Mouse (Mus musculus) embryonic facial prominence, embryonic 15.5 days (tissue): ENCODE measurements at regions not wholly inside any gene's neighbourhood (a gene's known extent, or its start where the extent isn't known, plus 50 kb on each side); places are given as distances from the start of the nearest gene placed in this dataset.

Source experiments
- ATAC-seq: fragments of 200-750 bp; cut with Nextera tagmentation; 2 replicates; pipeline ENCODE4 v1.8.0; 2017; ENCODE audit warnings: low read depth, moderate TSS enrichment; ENCODE audit not compliant: insufficient number of reproducible peaks, low FRiP score, low TSS enrichment
- H3K27ac ChIP-seq: fragments of 300-500 bp; sonication (generic); replicated peaks from 2 replicates; pipeline ENCODE4 v1.5.1; 2015; ENCODE audit warnings: mild to moderate bottlenecking, inconsistent platforms
- H3K27me3 ChIP-seq: fragments of 300-500 bp; sonication (generic); 2 replicates; pipeline ENCODE4 v1.6.1; 2015; ENCODE audit warnings: inconsistent platforms
- H3K36me3 ChIP-seq: fragments of 300-500 bp; sonication (generic); 2 replicates; pipeline ENCODE4 v1.6.1; 2015; ENCODE audit warnings: mild to moderate bottlenecking, inconsistent platforms
- H3K4me1 ChIP-seq: fragments of 300-500 bp; sonication (generic); 2 replicates; pipeline ENCODE4 v1.6.1; 2015; ENCODE audit warnings: inconsistent platforms
- H3K4me2 ChIP-seq: fragments of 300-500 bp; sonication (generic); replicated peaks from 2 replicates; pipeline ENCODE4 v1.6.1; 2015; ENCODE audit warnings: mild to moderate bottlenecking, inconsistent platforms
- H3K4me3 ChIP-seq: fragments of 300-500 bp; sonication (generic); replicated peaks from 2 replicates; pipeline ENCODE4 v1.5.1; 2015; ENCODE audit warnings: mild to moderate bottlenecking, inconsistent platforms
- H3K9ac ChIP-seq: fragments of 300-500 bp; sonication (generic); 2 replicates; pipeline ENCODE4 v1.6.1; 2015; ENCODE audit warnings: inconsistent platforms
- H3K9me3 ChIP-seq: fragments of 300-500 bp; sonication (generic); replicated peaks from 2 replicates; pipeline ENCODE4 v1.6.1; 2016; ENCODE audit warnings: inconsistent platforms
- WGBS: fragments of 180-500 bp; shearing (Covaris S2); methylation state at CpG from one replicate; pipeline ENCODE4 v1.1.7; 2015; 5-methylcytosine and 5-hydroxymethylcytosine counted together

- WGBS, result 72% methylated on average over 7 of the region's 7 CpGs
- ATAC-seq, result no peak
- H3K27me3 ChIP-seq, result no peaks in the 10 kb centered on the region
- H3K4me1 ChIP-seq, result no peaks in the 10 kb centered on the region
- H3K4me2 ChIP-seq, result no peak overlapping the region
- H3K9ac ChIP-seq, result no peak overlapping the region
- H3K36me3 ChIP-seq, result no peaks in the 10 kb centered on the region
- no peaks in the 10 kb centered on the region for H3K9me3 ChIP-seq
- no peak overlapping the region for H3K27ac ChIP-seq
- H3K4me3 ChIP-seq, result no peak overlapping the region
Measured at GRCm38 (mm10) chr6:67186537-67187274, 51.3 kb upstream of the Serbp1 start.

GRCm38 (mm10) chr6:67184662-67185061 lies 53.3 kb upstream of the Serbp1 start:
- no peak for ATAC-seq
- Histone ChIP-seq H3K4me3 (no peak overlapping the region), H3K4me1 (no peaks in the 10 kb centered on the region), H3K9ac (no peak overlapping the region), H3K36me3 (no peaks in the 10 kb centered on the region), H3K4me2 (no peak overlapping the region), H3K27ac (no peak overlapping the region), H3K9me3 (no peaks in the 10 kb centered on the region), H3K27me3 (no peaks in the 10 kb centered on the region)
- 64% methylated on average over 2 of the region's 2 CpGs for WGBS

- Histone ChIP-seq H3K9me3 (no peaks in the 10 kb centered on the region), H3K27me3 (no peaks in the 10 kb centered on the region), H3K27ac (no peak overlapping the region), H3K4me2 (no peak overlapping the region), H3K36me3 (no peaks in the 10 kb centered on the region), H3K4me3 (no peak overlapping the region), H3K9ac (no peak overlapping the region), H3K4me1 (no peaks in the 10 kb centered on the region)
- WGBS, result 78% methylated on average over 15 of the region's 15 CpGs
- no peak for ATAC-seq
Measured at GRCm38 (mm10) chr6:67183481-67184215, 54.3 kb upstream of the Serbp1 start.

GRCm38 (mm10) chr6:67182453-67182852 lies 55.5 kb upstream of the Serbp1 start:
- H3K27me3 ChIP-seq, result no peaks in the 10 kb centered on the region
- no peaks in the 10 kb centered on the region for H3K36me3 ChIP-seq
- no peak overlapping the region for H3K4me2 ChIP-seq
- H3K9ac ChIP-seq, result no peak overlapping the region
- ATAC-seq, result no peak
- H3K4me3 ChIP-seq, result no peak overlapping the region
- H3K27ac ChIP-seq, result no peak overlapping the region
- WGBS, result 83% methylated on average over 2 of the region's 2 CpGs
- no peaks in the 10 kb centered on the region for H3K4me1 ChIP-seq
- H3K9me3 ChIP-seq, result no peaks in the 10 kb centered on the region

GRCm38 (mm10) chr6:67181459-67181858 lies 56.5 kb upstream of the Serbp1 start:
- H3K27me3 ChIP-seq, result no peaks in the 10 kb centered on the region
- H3K27ac ChIP-seq, result no peak overlapping the region
- H3K4me1 ChIP-seq, result no peaks in the 10 kb centered on the region
- no peak for ATAC-seq
- H3K4me3 ChIP-seq, result no peak overlapping the region
- no peak overlapping the region for H3K9ac ChIP-seq
- 74% methylated on average over 4 of the region's 4 CpGs for WGBS
- no peaks in the 10 kb centered on the region for H3K9me3 ChIP-seq
- no peak overlapping the region for H3K4me2 ChIP-seq
- no peaks in the 10 kb centered on the region for H3K36me3 ChIP-seq

GRCm38 (mm10) chr6:67179416-67179815 lies 58.6 kb upstream of the Serbp1 start:
- H3K4me3 ChIP-seq, result no peak overlapping the region
- H3K9me3 ChIP-seq, result no peaks in the 10 kb centered on the region
- WGBS, result 78% methylated on average over 7 of the region's 7 CpGs
- no peak overlapping the region for H3K27ac ChIP-seq
- no peak overlapping the region for H3K4me2 ChIP-seq
- no peak for ATAC-seq
- H3K36me3 ChIP-seq, result no peaks in the 10 kb centered on the region
- no peaks in the 10 kb centered on the region for H3K27me3 ChIP-seq
- no peaks in the 10 kb centered on the region for H3K4me1 ChIP-seq
- no peak overlapping the region for H3K9ac ChIP-seq

GRCm38 (mm10) chr6:67178531-67178930 lies 59.4 kb upstream of the Serbp1 start:
- H3K36me3 ChIP-seq, result no peaks in the 10 kb centered on the region
- ATAC-seq, result no peak

GRCm38 (mm10) chr6:67178101-67178500 lies 59.9 kb upstream of the Serbp1 start:
- 0 out of 2 replicates have a peak, but pooled peaks have one; percentile 57 for ATAC-seq

More at GRCm38 (mm10) chr6:67178531-67178930, 59.4 kb upstream of the Serbp1 start:
- H3K4me2 ChIP-seq, result no peak overlapping the region
- no peaks in the 10 kb centered on the region for H3K27me3 ChIP-seq
- no peak overlapping the region for H3K27ac ChIP-seq
- H3K9ac ChIP-seq, result no peak overlapping the region
- no peaks in the 10 kb centered on the region for H3K9me3 ChIP-seq
- no peaks in the 10 kb centered on the region for H3K4me1 ChIP-seq
- H3K4me3 ChIP-seq, result no peak overlapping the region
- WGBS, result 74% methylated on average over 4 of the region's 4 CpGs

GRCm38 (mm10) chr6:67170674-67170946 lies 67.4 kb upstream of the Serbp1 start:
- Histone ChIP-seq H3K4me2 (peak overlapping the region; percentile 33), H3K9me3 (no peaks in the 10 kb centered on the region), H3K4me3 (peak overlapping the region; percentile 35), H3K27me3 (no peaks in the 10 kb centered on the region), H3K4me1 (peaks cover 5% of the 10 kb centered on the region; the same call in 1 of the 2 replicates), H3K9ac (no peak overlapping the region), H3K36me3 (no peaks in the 10 kb centered on the region), H3K27ac (no peak overlapping the region; the same call in 1 of the 2 replicates)
- 0 out of 2 replicates have a peak, but pooled peaks have one; percentile 24 for ATAC-seq
- 68% methylated on average over 5 of the region's 5 CpGs for WGBS

More at GRCm38 (mm10) chr6:67178101-67178500, 59.9 kb upstream of the Serbp1 start:
- Histone ChIP-seq H3K27me3 (no peaks in the 10 kb centered on the region), H3K9ac (no peak overlapping the region), H3K4me1 (no peaks in the 10 kb centered on the region), H3K9me3 (no peaks in the 10 kb centered on the region), H3K36me3 (no peaks in the 10 kb centered on the region), H3K4me3 (no peak overlapping the region), H3K4me2 (no peak overlapping the region), H3K27ac (no peak overlapping the region)
- WGBS, result 14% methylated on average over 1 of the region's 1 CpGs

- H3K27me3 ChIP-seq, result no peaks in the 10 kb centered on the region
- H3K36me3 ChIP-seq, result no peaks in the 10 kb centered on the region
- WGBS, result 42% methylated on average over 13 of the region's 13 CpGs
- peak overlapping the region; percentile 33 for H3K4me2 ChIP-seq
- peak overlapping the region; percentile 35 for H3K4me3 ChIP-seq
- no peaks in the 10 kb centered on the region for H3K9me3 ChIP-seq
- peak; percentile 89 for ATAC-seq
- H3K4me1 ChIP-seq, result peaks cover 5% of the 10 kb centered on the region; the same call in 1 of the 2 replicates
- no peak overlapping the region for H3K9ac ChIP-seq
- no peak overlapping the region; the same call in 1 of the 2 replicates for H3K27ac ChIP-seq
Measured at GRCm38 (mm10) chr6:67169873-67170673, 67.9 kb upstream of the Serbp1 start.

- WGBS, result 35% methylated on average over 2 of the region's 2 CpGs
- H3K27ac ChIP-seq, result peak overlapping the region; percentile 51; the same call in 1 of the 2 replicates
- H3K4me1 ChIP-seq, result peaks cover 5% of the 10 kb centered on the region; the same call in 1 of the 2 replicates
- no peaks in the 10 kb centered on the region for H3K27me3 ChIP-seq
- ATAC-seq, result no peak
- H3K4me3 ChIP-seq, result peak overlapping the region; percentile 46
- peak overlapping the region; percentile 60 for H3K4me2 ChIP-seq
- no peaks in the 10 kb centered on the region for H3K9me3 ChIP-seq
- no peaks in the 10 kb centered on the region for H3K36me3 ChIP-seq
- peak overlapping the region; percentile 33; the same call in 1 of the 2 replicates for H3K9ac ChIP-seq
Measured at GRCm38 (mm10) chr6:67168803-67169202, 69.2 kb upstream of the Serbp1 start.
